Mouse (Mus musculus): ENCODE data around the gene Csad. TPM values are rescaled to one million over a fixed set of nuclear protein-coding genes. Genes with fewer than 3 reads are reported as not detected.

Gene Csad
- polyA plus RNA-seq, 1 experiment from 2014 or later = 68.1 TPM

DNA sequence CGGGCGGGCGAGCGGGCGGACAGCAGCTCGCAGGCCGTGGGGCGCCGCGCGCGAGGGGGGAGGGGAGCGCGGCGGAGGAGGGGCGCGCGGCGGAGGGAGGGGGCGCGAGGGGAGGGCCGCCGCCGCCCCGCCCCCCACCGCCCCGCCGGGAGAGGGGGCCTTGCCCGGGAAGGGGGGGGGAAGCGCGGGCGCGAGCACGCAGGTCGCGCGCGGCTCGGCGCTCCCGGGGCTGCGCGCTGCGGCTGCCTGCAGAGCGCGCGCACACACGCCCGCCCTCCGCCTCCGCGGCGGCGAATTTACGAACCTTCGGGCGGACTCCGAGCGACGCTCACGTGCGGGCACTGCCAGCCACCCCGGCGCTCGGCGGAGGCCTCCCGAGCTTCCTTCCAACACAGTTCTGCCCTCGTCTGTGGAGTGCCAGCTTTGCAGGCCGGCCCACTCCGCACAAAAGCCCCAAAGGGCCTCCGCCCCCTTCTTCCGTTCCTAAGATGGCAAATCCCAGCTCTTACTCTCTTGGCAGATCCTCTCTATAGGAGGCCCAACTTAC is 616 bp downstream of the Csad start:
- Histone ChIP-seq H3K9me3 (ENCODE audit: low read depth, low read length) (no peaks in the 10 kb centered on the region), H3K9ac (peak overlapping the region; percentile 91), H3K4me3 (ENCODE audit: low read depth, low read length) (peak overlapping the region; percentile 80), H3K36me3 (ENCODE audit: insufficient read depth) (peaks cover 46% of the 10 kb centered on the region), H3K4me2 (peak overlapping the region; percentile 68), H3K27ac (ENCODE audit: low read depth) (peak overlapping the region; percentile 99), H3K4me1 (ENCODE audit: insufficient read depth) (peaks cover 15% of the 10 kb centered on the region), H3K27me3 (ENCODE audit: insufficient read depth, low read length) (no peaks in the 10 kb centered on the region)
- TF ChIP-seq CTCF (IDR thresholded peaks at IDR 0.05; ENCODE audit: low read depth) = no peak
- DNase-seq (peak; percentile 85), ATAC-seq (ENCODE audit: insufficient read depth) (peak; percentile 46)
- WGBS = under 1% methylated on average over 42 of the region's 72 CpGs

DNA sequence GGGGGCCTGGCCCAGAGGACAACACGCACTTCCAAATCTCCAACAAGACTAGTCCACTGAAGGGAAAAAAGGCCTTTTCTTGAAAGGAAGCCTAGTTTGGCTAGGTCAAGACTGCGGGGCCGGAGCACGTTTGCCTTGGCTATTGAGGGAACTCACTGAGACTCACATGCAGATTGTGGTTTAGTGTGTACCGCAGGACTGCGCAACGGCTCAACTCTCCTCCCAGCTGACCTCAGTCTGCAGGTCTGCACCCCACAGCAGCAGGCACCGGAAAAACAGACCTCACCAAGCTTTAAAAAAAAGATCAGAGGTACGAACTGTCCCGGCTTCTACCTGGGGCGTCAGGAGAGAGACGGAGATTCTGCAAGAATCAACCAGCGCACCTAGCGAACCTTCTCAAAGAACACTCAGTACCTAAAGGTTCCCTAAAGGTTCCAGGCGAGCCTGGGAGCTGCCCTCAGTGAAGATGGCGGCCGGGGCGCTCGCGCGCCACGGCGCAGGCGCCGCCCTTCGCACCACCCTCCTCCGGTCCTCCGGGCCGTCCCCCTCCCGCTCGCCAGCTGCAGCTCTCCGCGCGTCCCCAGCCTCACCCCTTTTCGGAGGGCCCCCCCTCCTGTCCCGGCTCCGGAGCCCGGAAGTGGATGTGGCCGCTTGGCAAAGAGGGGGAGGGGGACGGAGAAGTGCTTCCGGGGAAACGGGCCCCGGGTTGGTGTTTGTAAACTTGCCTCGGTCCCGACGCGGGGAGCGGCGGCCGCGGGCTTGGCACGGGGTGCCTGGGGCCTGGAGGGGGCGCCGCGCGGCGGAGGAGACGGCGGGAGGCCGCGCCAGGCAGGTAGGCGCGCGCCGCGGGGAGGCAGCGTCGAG is 1.3 kb downstream of the Csad start, which contains the start of gene Zfp740:
TSS of gene Zfp740 (plus strand) at position 279 of the 864 bp plus-strand sequence.
- WGBS = under 1% methylated on average over 64 of the region's 68 CpGs
- Histone ChIP-seq H3K4me1 (ENCODE audit: insufficient read depth) (peaks cover 15% of the 10 kb centered on the region), H3K4me3 (ENCODE audit: low read depth, low read length) (peak within 1 kb of the TSS; percentile 80), H3K36me3 (ENCODE audit: insufficient read depth) (peaks cover 39% of the 10 kb centered on the region), H3K27me3 (ENCODE audit: insufficient read depth, low read length) (no peaks in the 10 kb centered on the region), H3K27ac (ENCODE audit: low read depth) (peak within 1 kb of the TSS; percentile 99), H3K9me3 (ENCODE audit: low read depth, low read length) (no peaks in the 10 kb centered on the region), H3K9ac (peak within 1 kb of the TSS; percentile 91), H3K4me2 (peak within 1 kb of the TSS; percentile 68)
- no peak for TF ChIP-seq CTCF (IDR thresholded peaks at IDR 0.05; ENCODE audit: low read depth)
- DNase-seq = peak; percentile 96
- peak; percentile 95 for ATAC-seq (ENCODE audit: insufficient read depth)

DNA sequence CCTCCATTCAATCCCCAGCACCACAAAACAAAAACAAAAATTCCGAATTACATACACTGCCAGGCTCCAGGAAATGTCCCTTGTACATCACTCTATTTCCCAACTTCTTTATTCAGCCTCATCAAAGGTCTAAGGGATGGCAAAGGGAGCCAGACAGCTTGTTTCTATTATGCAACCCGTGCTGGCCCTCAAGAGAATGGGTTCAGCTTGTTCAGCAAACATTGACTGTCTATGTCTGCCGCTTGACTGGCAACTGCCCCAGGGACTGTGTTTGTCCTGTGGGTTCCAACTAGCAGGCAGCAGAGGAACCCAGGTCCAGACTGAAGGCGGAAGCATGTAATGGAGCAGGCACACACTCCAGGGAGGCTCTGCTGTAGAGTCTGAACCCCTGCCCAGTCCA is 5.7 kb downstream of the Csad start:
- H3K36me3 ChIP-seq (ENCODE audit: insufficient read depth) = peaks cover 6% of the 10 kb centered on the region; the same call in 1 of the 2 replicates
- no peak for TF ChIP-seq CTCF (IDR thresholded peaks at IDR 0.05; ENCODE audit: low read depth)
- peaks cover 3% of the 10 kb centered on the region; the same call in 1 of the 2 replicates for H3K4me1 ChIP-seq (ENCODE audit: insufficient read depth)
- H3K4me3 ChIP-seq (ENCODE audit: low read depth, low read length) = no peak overlapping the region
- no peak overlapping the region for H3K27ac ChIP-seq (ENCODE audit: low read depth)
- WGBS = 64% methylated on average over 4 of the region's 4 CpGs
- H3K4me2 ChIP-seq = no peak overlapping the region
- H3K9ac ChIP-seq = no peak overlapping the region
- H3K27me3 ChIP-seq (ENCODE audit: insufficient read depth, low read length) = no peaks in the 10 kb centered on the region
- H3K9me3 ChIP-seq (ENCODE audit: low read depth, low read length) = no peaks in the 10 kb centered on the region
- ATAC-seq (ENCODE audit: insufficient read depth) (no peak), DNase-seq (no peak)

DNA sequence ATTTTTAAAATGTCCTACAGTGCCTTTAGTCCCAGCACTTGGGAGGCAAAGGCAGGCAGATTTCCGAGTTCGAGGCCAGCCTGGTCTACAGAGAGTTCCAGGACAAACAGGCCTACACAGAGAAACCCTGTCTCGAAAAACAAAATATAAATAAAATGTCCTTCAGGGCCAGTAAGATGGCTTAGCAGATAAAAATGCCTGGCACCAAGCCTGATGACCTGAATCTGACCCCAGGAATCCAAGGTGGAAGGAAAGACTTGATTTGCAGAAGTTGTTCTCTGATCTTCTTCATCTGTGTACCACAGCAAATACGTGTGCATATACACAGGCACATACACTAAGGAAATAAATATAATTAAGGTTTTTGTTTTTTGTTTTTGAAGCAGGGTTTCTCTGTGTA is 9.2 kb downstream of the Csad start:
- ATAC-seq (ENCODE audit: insufficient read depth) = no peak
- Histone ChIP-seq H3K4me2 (no peak overlapping the region), H3K4me1 (ENCODE audit: insufficient read depth) (no peaks in the 10 kb centered on the region), H3K9me3 (ENCODE audit: low read depth, low read length) (no peaks in the 10 kb centered on the region), H3K27ac (ENCODE audit: low read depth) (no peak overlapping the region), H3K9ac (no peak overlapping the region), H3K27me3 (ENCODE audit: insufficient read depth, low read length) (no peaks in the 10 kb centered on the region), H3K36me3 (ENCODE audit: insufficient read depth) (peaks cover 2% of the 10 kb centered on the region; the same call in 1 of the 2 replicates), H3K4me3 (ENCODE audit: low read depth, low read length) (no peak overlapping the region)
- TF ChIP-seq CTCF (IDR thresholded peaks at IDR 0.05; ENCODE audit: low read depth) = no peak
- DNase-seq = no peak
- 52% methylated on average over 4 of the region's 4 CpGs for WGBS

DNA sequence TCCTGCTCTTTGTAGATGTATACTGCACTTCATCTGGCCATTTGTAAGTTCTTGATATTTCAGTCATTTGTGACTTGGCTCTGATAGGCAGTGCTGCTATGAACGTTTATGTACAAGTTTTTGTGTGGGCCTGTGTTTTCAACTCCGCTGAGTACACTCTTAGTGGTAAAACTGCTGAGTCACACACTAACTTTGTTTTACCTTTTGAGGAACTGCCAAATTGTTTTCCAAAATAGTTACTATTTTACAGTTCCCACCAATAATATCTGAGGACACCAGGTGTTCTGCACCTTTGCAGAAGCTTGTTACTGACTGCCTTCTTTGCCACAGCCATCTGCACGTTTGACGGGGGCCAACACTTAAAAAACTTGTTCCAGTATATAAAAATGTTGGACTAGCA is 10.1 kb downstream of the Csad start:
- H3K4me2 ChIP-seq = no peak overlapping the region
- H3K4me1 ChIP-seq (ENCODE audit: insufficient read depth) = no peaks in the 10 kb centered on the region
- no peak overlapping the region for H3K9ac ChIP-seq
- H3K4me3 ChIP-seq (ENCODE audit: low read depth, low read length) = no peak overlapping the region
- TF ChIP-seq CTCF (IDR thresholded peaks at IDR 0.05; ENCODE audit: low read depth) = no peak
- H3K9me3 ChIP-seq (ENCODE audit: low read depth, low read length) = no peaks in the 10 kb centered on the region
- WGBS = 79% methylated on average over 4 of the region's 4 CpGs
- ATAC-seq (ENCODE audit: insufficient read depth) (no peak), DNase-seq (no peak)
- H3K27ac ChIP-seq (ENCODE audit: low read depth) = no peak overlapping the region
- H3K36me3 ChIP-seq (ENCODE audit: insufficient read depth) = no peaks in the 10 kb centered on the region
- no peaks in the 10 kb centered on the region for H3K27me3 ChIP-seq (ENCODE audit: insufficient read depth, low read length)

DNA sequence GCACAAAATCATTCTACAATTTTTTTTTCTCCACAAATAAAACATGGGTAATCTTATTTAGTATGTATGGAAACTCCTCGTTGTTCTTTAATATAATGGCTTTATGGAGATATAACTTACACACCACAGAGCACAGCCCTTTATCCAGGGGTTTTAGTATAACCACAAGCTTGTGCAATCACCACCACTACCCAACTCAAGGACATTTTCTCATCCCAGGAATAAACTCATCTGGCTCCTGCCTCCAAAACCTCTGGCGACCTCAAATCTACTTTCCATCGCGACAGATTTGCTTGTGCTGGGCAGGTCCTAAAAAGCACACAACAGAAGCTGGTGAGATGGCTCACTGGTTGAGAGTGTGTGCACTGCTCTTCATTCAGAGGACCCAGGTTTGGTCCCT is 10.9 kb downstream of the Csad start:
- ATAC-seq (ENCODE audit: insufficient read depth) = no peak
- TF ChIP-seq CTCF (IDR thresholded peaks at IDR 0.05; ENCODE audit: low read depth) = no peak
- DNase-seq = no peak
- Histone ChIP-seq H3K9me3 (ENCODE audit: low read depth, low read length) (no peaks in the 10 kb centered on the region), H3K4me1 (ENCODE audit: insufficient read depth) (0 out of 2 replicates have a peak, but pooled peaks cover 1% of the 10 kb centered on the region), H3K27me3 (ENCODE audit: insufficient read depth, low read length) (no peaks in the 10 kb centered on the region), H3K4me3 (ENCODE audit: low read depth, low read length) (no peak overlapping the region), H3K27ac (ENCODE audit: low read depth) (no peak overlapping the region), H3K36me3 (ENCODE audit: insufficient read depth) (no peaks in the 10 kb centered on the region), H3K9ac (no peak overlapping the region), H3K4me2 (no peak overlapping the region)
- WGBS = 83% methylated on average over 4 of the region's 4 CpGs

DNA sequence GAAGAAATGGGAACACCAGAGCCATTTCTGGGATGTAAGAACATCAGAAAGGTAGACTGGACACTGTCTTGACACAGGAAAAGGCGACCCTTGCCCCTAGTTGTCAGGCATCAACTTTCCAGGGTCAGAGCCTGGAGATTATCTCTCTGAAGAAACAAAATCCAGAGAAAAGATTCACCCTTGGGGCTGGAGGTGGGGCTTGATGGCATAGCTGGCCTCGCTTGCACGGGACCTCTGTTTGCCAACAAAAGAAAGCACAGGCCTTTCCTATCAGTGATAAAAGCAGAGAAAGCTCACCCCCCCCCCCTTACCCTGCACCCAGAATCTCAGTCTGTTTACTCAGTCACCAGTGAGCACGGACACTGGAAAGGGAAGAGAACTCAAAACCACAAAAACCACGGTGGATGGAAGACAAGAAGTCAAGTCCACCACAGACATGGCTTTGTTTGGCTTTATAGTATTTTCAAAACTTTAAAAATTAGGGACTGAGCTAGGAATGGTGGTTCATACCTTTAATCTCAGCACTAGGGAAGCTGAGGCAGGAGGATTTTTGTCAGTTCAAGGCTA is 11.6 kb downstream of the Csad start:
- Histone ChIP-seq H3K27me3 (ENCODE audit: insufficient read depth, low read length) (no peaks in the 10 kb centered on the region), H3K27ac (ENCODE audit: low read depth) (no peak overlapping the region), H3K4me1 (ENCODE audit: insufficient read depth) (peaks cover 5% of the 10 kb centered on the region; the same call in 1 of the 2 replicates), H3K9me3 (ENCODE audit: low read depth, low read length) (no peaks in the 10 kb centered on the region), H3K4me3 (ENCODE audit: low read depth, low read length) (no peak overlapping the region), H3K36me3 (ENCODE audit: insufficient read depth) (no peaks in the 10 kb centered on the region), H3K9ac (no peak overlapping the region), H3K4me2 (no peak overlapping the region)
- 34% methylated on average over 5 of the region's 5 CpGs for WGBS
- ATAC-seq (ENCODE audit: insufficient read depth) (no peak), DNase-seq (no peak)
- no peak for TF ChIP-seq CTCF (IDR thresholded peaks at IDR 0.05; ENCODE audit: low read depth)
